Mouse (Mus musculus) Patski (cell line): ENCODE data around the gene Chn1. TPM values are rescaled to one million over a fixed set of nuclear protein-coding genes. Genes with fewer than 3 reads are reported as not detected.

ENCODE experiments used
- ATAC-seq: fragments of 100-300 bp; one replicate; pipeline ENCODE4 v1.8.0; 2021
- CTCF ChIA-PET: fragments of 350-600 bp; sonication (Branson Sonifier 250); formaldehyde crosslinking; loops from one replicate; lab custom pipeline; 2022; ENCODE audit warnings: inconsistent platforms; lab: Charles Lee
- POLR2A ChIA-PET: fragments of 350-600 bp; sonication (Branson Sonifier 250); formaldehyde crosslinking; loops from one replicate; lab custom pipeline; 2022; ENCODE audit warnings: antibody characterized with exemption, inconsistent platforms; lab: Charles Lee
- DNase-seq: peaks from one replicate; pipeline ENCODE4 v3.0.0-alpha.2; 2011; ENCODE audit warnings: low read depth, low spot score
- H3K27me3 ChIP-seq: fragments of 371-371 bp; one replicate; pipeline ENCODE4 v1.5.1; 2021
- CTCF ChIP-seq: fragments of 100-300 bp; IDR thresholded peaks from one replicate; pipeline ENCODE4 v1.5.1; 2021
- in situ Hi-C: fragments of 300-500 bp; cut with MboI; formaldehyde crosslinking; loops from 3 replicates; pipeline ENCODE4 v1.11.1; 2018; ENCODE audit warnings: low pct_unique_long_range_greater_than_20kb, mixed read lengths
- polyA plus RNA-seq: library from polyadenylated mRNA; unstranded; gene quantifications from one replicate; pipeline ENCODE4 v1.2.3, GENCODE M21; 2021

Gene Chn1
- polyA plus RNA-seq, 1 experiment from 2014 or later = 14.5 TPM

GRCm38 (mm10) chr2:73585347-73585831, 189.8 kb downstream of the Chn1 start:
- CTCF ChIA-PET = interaction anchor here (0.8 to 2.2 kb wide), 13 partner anchors 10 to 177 kb away, joined by 3 to 22 read pairs (median 4); no protein-coding TSS in a partner anchor
- peak; percentile 25 for ATAC-seq
- H3K27me3 ChIP-seq = no peaks in the 10 kb centered on the region
- POLR2A ChIA-PET = interaction anchor here (1.2 kb wide), 1 partner anchor 171 kb away, joined by 6 read pairs; no protein-coding TSS in a partner anchor
- in situ Hi-C loops = no loop called here
- TF ChIP-seq CTCF = no peak
- no peak for DNase-seq

GRCm38 (mm10) chr2:73584645-73585346, 190.3 kb downstream of the Chn1 start:
- CTCF ChIA-PET = interaction anchor here (0.8 to 2.2 kb wide), 16 partner anchors 9 to 178 kb away, joined by 3 to 22 read pairs (median 4); no protein-coding TSS in a partner anchor
- ATAC-seq = peak; percentile 49
- no peaks in the 10 kb centered on the region for H3K27me3 ChIP-seq
- in situ Hi-C loops = loop anchor here (5.0 kb wide), 1 partner anchor 163 kb away; no protein-coding TSS in a partner anchor
- peak; percentile 25 for DNase-seq
- POLR2A ChIA-PET = interaction anchor here (1.2 kb wide), 1 partner anchor 171 kb away, joined by 6 read pairs; no protein-coding TSS in a partner anchor
- TF ChIP-seq CTCF = peak; percentile 74

GRCm38 (mm10) chr2:73580720-73581119, 194.4 kb downstream of the Chn1 start:
- DNase-seq (no peak), ATAC-seq (no peak)
- CTCF ChIA-PET = interaction anchor here (1.5 to 2.3 kb wide), 2 partner anchors 14 to 165 kb away, joined by 7 to 12 read pairs; no protein-coding TSS in a partner anchor
- POLR2A ChIA-PET = no interaction called here
- TF ChIP-seq CTCF = no peak
- H3K27me3 ChIP-seq = no peaks in the 10 kb centered on the region
- in situ Hi-C loops = loop anchor here (5.0 kb wide), 1 partner anchor 167 kb away; no protein-coding TSS in a partner anchor

GRCm38 (mm10) chr2:73580166-73580565, 195.0 kb downstream of the Chn1 start, which contains the start of gene Chrna1:
Gene Chrna1, minus strand, starts transcription at chr2:73580338.
- ChIA-PET CTCF (interaction anchor here (1.5 to 2.3 kb wide), 2 partner anchors 13 to 166 kb away, joined by 7 to 12 read pairs; no protein-coding TSS in a partner anchor), POLR2A (no interaction called here)
- DNase-seq (no peak), ATAC-seq (no peak)
- TF ChIP-seq CTCF = no peak
- no peaks in the 10 kb centered on the region for H3K27me3 ChIP-seq
- in situ Hi-C loops = loop anchor here (5.0 kb wide), 1 partner anchor 167 kb away; no protein-coding TSS in a partner anchor

- no peak for DNase-seq
- ChIA-PET CTCF (interaction anchor here (1.5 to 2.3 kb wide), 2 partner anchors 12 to 167 kb away, joined by 7 to 12 read pairs; no protein-coding TSS in a partner anchor), POLR2A (no interaction called here)
- H3K27me3 ChIP-seq = no peaks in the 10 kb centered on the region
- no peak for ATAC-seq
- TF ChIP-seq CTCF = no peak
- in situ Hi-C loops = no loop called here
These were observed 196.0 kb downstream of the Chn1 start for GRCm38 (mm10) chr2:73579168-73579567.

- DNase-seq (no peak), ATAC-seq (no peak)
- no peak for TF ChIP-seq CTCF
- H3K27me3 ChIP-seq = no peaks in the 10 kb centered on the region
- ChIA-PET POLR2A (no interaction called here), CTCF (interaction anchor here (2.1 kb wide), 1 partner anchor 10 kb away, joined by 9 read pairs; no protein-coding TSS in a partner anchor)
- in situ Hi-C loops = loop anchor here (25.0 kb wide), 1 partner anchor 1088 kb away; the partner anchor contains the start of genes Evx2 and Hoxd13
These were observed 200.7 kb downstream of the Chn1 start for GRCm38 (mm10) chr2:73574418-73574817.

- H3K27me3 ChIP-seq = no peaks in the 10 kb centered on the region
- in situ Hi-C loops = loop anchor here (25.0 kb wide), 1 partner anchor 1089 kb away; the partner anchor contains the start of genes Evx2 and Hoxd13
- CTCF ChIA-PET = interaction anchor here (0.9 to 2.9 kb wide), 2 partner anchors 11 to 168 kb away, joined by 3 to 10 read pairs; no protein-coding TSS in a partner anchor
- ATAC-seq (no peak), DNase-seq (no peak)
- POLR2A ChIA-PET = no interaction called here
- TF ChIP-seq CTCF = no peak
These were observed 201.6 kb downstream of the Chn1 start for GRCm38 (mm10) chr2:73573556-73573955.

- in situ Hi-C loops = loop anchor here (25.0 kb wide), 1 partner anchor 1090 kb away; the partner anchor contains the start of genes Evx2 and Hoxd13
- H3K27me3 ChIP-seq = no peaks in the 10 kb centered on the region
- DNase-seq (no peak), ATAC-seq (peak; percentile 65)
- ChIA-PET POLR2A (no interaction called here), CTCF (interaction anchor here (0.8 to 2.9 kb wide), 10 partner anchors 12 to 323 kb away, joined by 3 to 10 read pairs (median 4); no protein-coding TSS in a partner anchor)
- TF ChIP-seq CTCF = peak; percentile 90
These were observed 202.4 kb downstream of the Chn1 start for GRCm38 (mm10) chr2:73572539-73573372.

GRCm38 (mm10) chr2:73571901-73572300, 203.2 kb downstream of the Chn1 start:
- no peak for TF ChIP-seq CTCF
- POLR2A ChIA-PET = no interaction called here
- in situ Hi-C loops = loop anchor here (25.0 kb wide), 1 partner anchor 1090 kb away; the partner anchor contains the start of genes Evx2 and Hoxd13
- DNase-seq = no peak
- CTCF ChIA-PET = interaction anchor here (0.6 to 2.9 kb wide), 9 partner anchors 11 to 324 kb away, joined by 3 to 10 read pairs (median 4); no protein-coding TSS in a partner anchor
- no peak for ATAC-seq
- H3K27me3 ChIP-seq = no peaks in the 10 kb centered on the region
